ENCODE assay signal across 8 mouse cellular contexts in the genomic region with DNA sequence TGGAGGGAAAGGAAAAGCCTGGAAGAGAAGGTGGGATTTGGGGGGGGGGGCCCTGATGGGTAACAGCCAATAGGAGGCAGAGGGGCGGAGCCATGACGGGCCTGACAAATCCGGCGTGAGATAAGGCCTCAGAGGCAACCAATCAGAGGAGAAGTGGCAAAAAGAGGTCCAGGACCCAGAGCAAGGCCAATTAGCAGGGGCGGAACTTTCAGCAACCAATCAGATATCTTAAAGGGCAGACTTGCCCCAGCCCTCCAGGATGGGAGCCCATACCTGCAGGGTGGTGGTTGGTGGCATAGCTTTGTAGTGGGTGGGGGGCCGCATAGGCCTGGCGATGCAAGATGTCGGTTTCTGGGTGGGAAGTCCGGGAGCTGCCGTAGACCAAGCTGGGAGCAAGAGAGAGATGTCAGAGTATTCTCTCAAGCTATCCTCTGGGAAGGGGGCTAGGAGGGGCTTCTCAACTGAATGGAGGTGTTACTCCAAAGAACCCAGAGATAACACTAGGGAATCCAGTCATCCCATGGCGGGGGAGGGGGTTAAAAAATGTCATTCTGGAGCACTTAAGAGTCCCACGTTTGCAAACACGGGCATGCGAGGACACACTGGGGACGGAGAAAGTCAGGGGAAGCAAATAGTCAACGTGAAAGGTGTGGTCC. TPM values are rescaled to one million over a fixed set of nuclear protein-coding genes. Genes with fewer than 3 reads are reported as not detected.
DNase-seq lines count a peak whose midpoint lies in the region; ATAC-seq lines count a peak whose summit lies in the region.

No protein-coding gene starts in this region.

- no peaks in the 10 kb centered on the region for H3K27me3 ChIP-seq in intestine, embryonic 15.5 days (replicated peaks)
- no peaks in the 10 kb centered on the region for H3K27me3 ChIP-seq in midbrain, embryonic 12.5 days
- H3K27me3 ChIP-seq in stomach, embryonic 15.5 days (replicated peaks) = no peaks in the 10 kb centered on the region

- WGBS in intestine, embryonic 15.5 days = 6% methylated on average over 16 of the region's 16 CpGs
- WGBS in midbrain, embryonic 12.5 days = 2% methylated on average over 15 of the region's 16 CpGs
- 8% methylated on average over 16 of the region's 16 CpGs for WGBS in stomach, embryonic 15.5 days

- H3K36me3 ChIP-seq in intestine, embryonic 15.5 days = peaks cover 41% of the 10 kb centered on the region
- H3K36me3 ChIP-seq in midbrain, embryonic 12.5 days = peaks cover 46% of the 10 kb centered on the region
- peaks cover 43% of the 10 kb centered on the region for H3K36me3 ChIP-seq in stomach, embryonic 15.5 days

- H3K27ac ChIP-seq in intestine, embryonic 15.5 days = peak overlapping the region; percentile 100
- H3K27ac ChIP-seq in midbrain, embryonic 12.5 days (replicated peaks) = peak overlapping the region; percentile 98
- peak overlapping the region; percentile 100; the same call in 1 of the 2 replicates for H3K27ac ChIP-seq in stomach, embryonic 15.5 days

- H3K4me1 ChIP-seq in intestine, embryonic 15.5 days (replicated peaks) = peaks cover 19% of the 10 kb centered on the region
- H3K4me1 ChIP-seq in midbrain, embryonic 12.5 days = peaks cover 28% of the 10 kb centered on the region
- H3K4me1 ChIP-seq in stomach, embryonic 15.5 days = peaks cover 17% of the 10 kb centered on the region

- ATAC-seq in intestine, embryonic 15.5 days = peak; percentile 15; the same call in 1 of the 2 replicates
- peak; percentile 55 for ATAC-seq in midbrain, embryonic 12.5 days (ENCODE audit: low FRiP score, low read depth)
- peak; percentile 12 for ATAC-seq in stomach, embryonic 15.5 days (ENCODE audit: insufficient read depth, low FRiP score, low read depth)

- no peaks in the 10 kb centered on the region for H3K9me3 ChIP-seq in intestine, embryonic 15.5 days
- H3K9me3 ChIP-seq in midbrain, embryonic 12.5 days = no peaks in the 10 kb centered on the region
- H3K9me3 ChIP-seq in stomach, embryonic 15.5 days = no peaks in the 10 kb centered on the region

- peak overlapping the region; percentile 78 for H3K4me3 ChIP-seq in intestine, embryonic 15.5 days (replicated peaks)
- H3K4me3 ChIP-seq in midbrain, embryonic 12.5 days = peak overlapping the region; percentile 95
- peak overlapping the region; percentile 82 for H3K4me3 ChIP-seq in stomach, embryonic 15.5 days (replicated peaks)

- DNase-seq in urinary bladder, postnatal 4 days (ENCODE audit: low spot score in 2 of 2) = peak; percentile 71 to 76
- DNase-seq in urinary bladder, adult 18-20 months (ENCODE audit: low spot score in 2 of 2) = no peak
- peak; percentile 95 for DNase-seq in embryo, embryonic 11 days
- DNase-seq in gastrocnemius, postnatal 36 days = peak; percentile 60 to 75
- peak; percentile 88 for DNase-seq in left cerebral cortex, postnatal 4 days

- H3K9ac ChIP-seq in intestine, embryonic 15.5 days = peak overlapping the region; percentile 90
- H3K9ac ChIP-seq in midbrain, embryonic 12.5 days (replicated peaks) = peak overlapping the region; percentile 96; the same call in 1 of the 2 replicates
- H3K9ac ChIP-seq in stomach, embryonic 15.5 days = no peak overlapping the region

- peak overlapping the region; percentile 95 for H3K4me2 ChIP-seq in intestine, embryonic 15.5 days (replicated peaks)
- peak overlapping the region; percentile 98 for H3K4me2 ChIP-seq in midbrain, embryonic 12.5 days (replicated peaks)
- H3K4me2 ChIP-seq in stomach, embryonic 15.5 days = peak overlapping the region; percentile 94

- intact Hi-C loops in gastrocnemius, postnatal 36 days (cut with DNase I) = no loop called here
- intact Hi-C loops in left cerebral cortex, postnatal 4 days (cut with DNase I) = no loop called here

RNA-seq across cellular contexts. Expression of a gene that starts 1.6 kb away (rescaled TPM):
- 10 to 100 TPM; 11.3 to 14.1 TPM for total RNA-seq in gastrocnemius, postnatal 36 days (2021)
- polyA plus RNA-seq in intestine, embryonic 15.5 days (2015; fragmentation: Nextera tagmentation; extraction: Ambion mirVana) = 7.1 and 8.7 TPM in 2 replicates
- 10 to 100 TPM; 77.9 to 80.6 TPM for total RNA-seq in left cerebral cortex, postnatal 4 days (2021)
- polyA plus RNA-seq in midbrain, embryonic 12.5 days (2016; fragmentation: Nextera tagmentation; extraction: Ambion mirVana) = 13.7 and 14.1 TPM in 2 replicates
- 9.1 and 9.6 TPM in 2 replicates for polyA plus RNA-seq in stomach, embryonic 15.5 days (2015; fragmentation: Nextera tagmentation; extraction: Ambion mirVana)

RNA-seq across cellular contexts. Expression of a gene that starts 11.2 kb away (rescaled TPM):
- total RNA-seq in gastrocnemius, postnatal 36 days (2021) = 10 to 100 TPM; 29.0 to 30.8 TPM
- polyA plus RNA-seq in intestine, embryonic 15.5 days (2015; fragmentation: Nextera tagmentation; extraction: Ambion mirVana) = 49.5 and 50.5 TPM in 2 replicates
- total RNA-seq in left cerebral cortex, postnatal 4 days (2021) = 10 to 100 TPM; 44.8 to 47.6 TPM
- 53.6 and 54.6 TPM in 2 replicates for polyA plus RNA-seq in midbrain, embryonic 12.5 days (2016; fragmentation: Nextera tagmentation; extraction: Ambion mirVana)
- 52.8 and 55.5 TPM in 2 replicates for polyA plus RNA-seq in stomach, embryonic 15.5 days (2015; fragmentation: Nextera tagmentation; extraction: Ambion mirVana)

RNA-seq across cellular contexts. Expression of a gene that starts 11.4 kb away (rescaled TPM):
- total RNA-seq in gastrocnemius, postnatal 36 days (2021) = 1 to 10 TPM; 8.0 to 8.8 TPM
- 29.2 and 29.5 TPM in 2 replicates for polyA plus RNA-seq in intestine, embryonic 15.5 days (2015; fragmentation: Nextera tagmentation; extraction: Ambion mirVana)
- total RNA-seq in left cerebral cortex, postnatal 4 days (2021) = 1 to 10 TPM; 6.2 to 7.2 TPM
- 15.9 and 17.8 TPM in 2 replicates for polyA plus RNA-seq in midbrain, embryonic 12.5 days (2016; fragmentation: Nextera tagmentation; extraction: Ambion mirVana)
- 20.5 and 24.7 TPM in 2 replicates for polyA plus RNA-seq in stomach, embryonic 15.5 days (2015; fragmentation: Nextera tagmentation; extraction: Ambion mirVana)

RNA-seq across cellular contexts. Expression of a gene that starts 33.3 kb away (rescaled TPM):
- 10 to 100 TPM; 20.6 to 21.8 TPM for total RNA-seq in gastrocnemius, postnatal 36 days (2021)
- 57.6 and 61.0 TPM in 2 replicates for polyA plus RNA-seq in intestine, embryonic 15.5 days (2015; fragmentation: Nextera tagmentation; extraction: Ambion mirVana)
- total RNA-seq in left cerebral cortex, postnatal 4 days (2021) = 1 to 10 TPM; 6.9 to 7.2 TPM
- polyA plus RNA-seq in midbrain, embryonic 12.5 days (2016; fragmentation: Nextera tagmentation; extraction: Ambion mirVana) = 15.6 and 17.3 TPM in 2 replicates
- 58.0 and 59.8 TPM in 2 replicates for polyA plus RNA-seq in stomach, embryonic 15.5 days (2015; fragmentation: Nextera tagmentation; extraction: Ambion mirVana)

RNA-seq across cellular contexts. Expression of a gene that starts 34.9 kb away (rescaled TPM):
- 10 to 100 TPM; 36.9 to 40.2 TPM for total RNA-seq in gastrocnemius, postnatal 36 days (2021)
- 32.0 and 33.6 TPM in 2 replicates for polyA plus RNA-seq in intestine, embryonic 15.5 days (2015; fragmentation: Nextera tagmentation; extraction: Ambion mirVana)
- total RNA-seq in left cerebral cortex, postnatal 4 days (2021) = 100 to 1,000 TPM; 154 TPM
- 48.1 and 52.4 TPM in 2 replicates for polyA plus RNA-seq in midbrain, embryonic 12.5 days (2016; fragmentation: Nextera tagmentation; extraction: Ambion mirVana)
- polyA plus RNA-seq in stomach, embryonic 15.5 days (2015; fragmentation: Nextera tagmentation; extraction: Ambion mirVana) = 32.4 and 39.3 TPM in 2 replicates

Comparison
In these comparisons a context has a peak if more than half of its experiments do, and no peak if none do; other contexts are left out.
1. DNase-seq: peak in urinary bladder, postnatal 4 days (2 of 2), embryo, embryonic 11 days (single experiment), gastrocnemius, postnatal 36 days (2 of 2) and left cerebral cortex, postnatal 4 days (single experiment); none in urinary bladder, adult 18-20 months (0 of 2).
2. Peak in every context shown above with its lines, with median percentiles within 50 percentile points of each other: ATAC-seq, H3K27ac ChIP-seq, H3K4me2 ChIP-seq and H3K4me3 ChIP-seq.